Mouse (Mus musculus) cerebellum, adult 9-10 months (tissue): Measurements from ENCODE around the gene Gch1.
A peak's percentile ranks its signal among the peaks of the same experiment; 100 is the strongest.

Source experiments
- DNase-seq: peaks from one replicate; pipeline ENCODE4 v3.0.0; 2022

Gene Gch1

DNA sequence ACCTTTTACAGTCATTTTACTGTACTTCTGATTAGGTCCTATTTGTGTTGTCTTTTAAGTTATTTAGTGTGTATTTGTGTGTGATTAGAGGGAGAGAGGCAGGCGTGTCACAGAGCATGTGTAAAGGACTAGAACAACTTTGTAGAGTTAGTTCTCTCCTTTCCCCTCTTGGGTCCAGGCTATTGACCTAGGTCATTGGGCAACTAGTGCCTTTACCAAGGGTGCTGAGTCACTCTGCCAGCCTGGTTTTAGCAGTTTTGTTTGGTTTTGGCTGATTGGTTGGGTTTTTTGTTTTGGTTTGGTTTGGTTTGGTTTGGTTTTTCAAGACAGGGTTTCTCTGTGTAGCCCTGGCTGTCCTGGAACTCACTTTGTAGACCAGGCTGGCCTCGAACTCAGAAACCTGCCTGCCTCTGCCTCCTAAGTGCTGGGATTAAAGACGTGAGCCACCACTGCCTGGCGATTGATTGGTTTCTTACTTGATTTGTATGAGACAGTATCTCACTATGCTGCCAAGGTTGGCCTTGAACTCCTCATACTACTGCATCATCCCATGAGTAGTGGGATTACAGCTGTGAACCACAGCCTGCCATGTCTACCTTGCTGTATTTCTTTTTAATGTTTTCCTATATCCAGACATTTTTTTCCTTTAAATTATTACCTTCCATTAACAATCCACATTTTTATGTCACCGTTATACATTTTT is 16.2 kb upstream of the Gch1 start:
- no peak for DNase-seq

DNA sequence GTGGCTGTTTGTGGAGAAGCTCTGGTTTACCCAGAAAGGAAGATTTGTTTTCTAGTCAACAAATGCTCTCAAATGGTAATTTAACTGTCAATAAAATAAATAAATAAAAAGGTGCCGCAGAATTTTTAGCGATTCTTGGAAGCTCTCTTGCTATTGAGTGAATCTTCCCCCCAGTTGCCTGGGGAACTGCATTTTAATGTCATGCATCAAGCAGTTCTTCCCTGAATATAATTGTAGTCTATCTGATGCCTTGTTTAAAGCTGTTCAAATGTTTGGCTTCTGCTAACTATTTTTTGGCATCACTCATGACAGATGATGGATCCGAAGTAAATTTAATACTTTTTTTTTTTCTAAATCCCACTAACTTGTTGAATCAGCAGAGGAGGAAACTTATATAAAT is 8.1 kb upstream of the Gch1 start:
- no peak for DNase-seq

DNA sequence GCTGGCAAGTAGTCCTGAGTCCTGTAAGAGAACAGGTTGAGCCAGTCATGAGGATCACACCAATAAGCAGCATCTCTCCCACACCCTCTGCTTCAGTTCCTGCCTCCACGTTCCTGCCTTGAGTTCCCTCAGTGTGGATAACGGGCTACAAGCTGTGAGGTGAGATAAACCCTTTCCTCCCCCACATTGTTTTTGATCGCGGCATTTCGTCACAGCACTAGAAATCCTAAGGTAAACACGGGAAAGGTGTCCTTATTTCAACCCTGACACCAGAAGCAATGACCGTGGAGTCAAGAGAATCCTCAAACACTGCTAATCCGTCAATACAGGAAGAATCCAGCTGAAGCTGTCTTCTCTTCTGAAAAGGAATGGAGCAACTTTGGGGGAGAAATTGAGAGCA is 7.5 kb upstream of the Gch1 start:
- no peak for DNase-seq

DNA sequence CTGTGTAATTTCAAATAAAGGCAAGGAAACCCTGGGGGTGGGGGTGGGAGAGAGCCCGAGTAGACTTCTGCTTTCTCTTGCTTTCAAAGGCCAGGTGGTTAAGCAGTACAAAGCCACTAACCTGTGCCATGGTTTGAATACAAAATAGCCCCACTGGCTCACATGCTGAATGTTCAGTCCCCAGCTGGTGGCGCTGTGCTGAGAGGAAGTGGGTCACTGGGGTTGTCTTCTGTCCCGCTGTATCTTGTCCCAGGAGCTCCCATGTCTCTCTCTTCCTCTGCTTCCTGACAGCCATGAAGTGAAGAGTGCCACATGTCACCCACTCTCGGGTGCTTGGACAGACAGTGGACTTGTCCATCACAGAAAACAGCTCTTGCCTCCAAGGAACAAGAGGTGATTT is 4.9 kb upstream of the Gch1 start:
- no peak for DNase-seq

DNA sequence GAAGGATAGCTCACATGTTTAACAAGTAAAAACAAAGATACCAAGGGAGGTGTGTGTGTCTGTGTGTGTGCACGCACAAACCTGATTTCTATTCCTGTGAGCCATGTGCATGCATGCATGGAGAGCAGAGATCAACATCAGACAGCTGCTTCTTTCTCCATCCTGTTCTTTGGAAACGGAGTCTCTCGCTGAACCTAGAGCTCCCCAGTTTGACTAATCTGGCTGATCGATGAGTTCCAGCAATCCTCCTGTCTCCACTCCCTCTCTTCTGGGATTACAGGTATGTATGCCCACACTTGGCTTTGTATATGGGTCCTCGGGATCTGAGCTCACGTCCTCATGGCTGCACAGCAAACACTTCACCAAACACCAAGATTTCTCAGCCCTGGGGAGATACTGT is 4.3 kb upstream of the Gch1 start:
- DNase-seq: no peak

DNA sequence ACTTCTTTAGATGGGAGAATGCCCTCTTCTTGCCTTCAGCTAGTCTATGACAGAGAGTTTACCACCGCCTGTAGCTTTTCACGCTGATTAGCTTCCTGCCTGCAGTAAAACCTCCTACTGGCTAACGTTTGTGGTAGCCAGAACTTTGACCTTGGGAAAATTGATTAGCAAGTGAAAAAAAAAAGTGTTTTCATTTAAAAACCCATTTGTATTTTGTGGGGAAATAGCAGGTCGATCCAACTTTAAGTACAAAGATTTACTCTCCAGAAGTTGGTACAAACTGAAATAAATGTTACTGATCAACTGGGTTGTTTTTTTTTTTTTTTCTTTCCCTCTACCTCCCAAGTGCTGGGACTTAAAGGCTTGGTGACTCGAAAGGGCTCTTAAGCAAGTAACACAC is 2.6 kb upstream of the Gch1 start:
- no peak for DNase-seq

DNA sequence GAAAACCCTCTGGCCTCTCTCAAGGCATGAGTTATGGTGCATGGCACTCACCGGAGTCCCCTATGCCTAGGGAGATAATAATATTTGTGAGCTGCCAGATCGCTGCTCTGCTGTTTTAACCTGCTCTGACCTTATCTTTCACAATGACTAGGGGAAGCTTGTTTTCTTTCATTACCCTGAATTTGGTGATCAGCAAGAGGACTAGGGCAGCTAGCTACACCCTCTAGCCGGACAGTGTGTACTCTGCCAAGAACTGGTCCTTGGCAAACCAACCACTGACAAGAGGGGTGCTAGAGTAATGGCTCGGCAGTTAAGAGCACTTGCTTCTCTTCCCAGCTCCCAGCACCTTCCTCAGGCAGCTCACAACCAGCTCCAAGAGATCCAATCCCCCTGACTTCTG is 1.4 kb upstream of the Gch1 start:
- no peak for DNase-seq

DNA sequence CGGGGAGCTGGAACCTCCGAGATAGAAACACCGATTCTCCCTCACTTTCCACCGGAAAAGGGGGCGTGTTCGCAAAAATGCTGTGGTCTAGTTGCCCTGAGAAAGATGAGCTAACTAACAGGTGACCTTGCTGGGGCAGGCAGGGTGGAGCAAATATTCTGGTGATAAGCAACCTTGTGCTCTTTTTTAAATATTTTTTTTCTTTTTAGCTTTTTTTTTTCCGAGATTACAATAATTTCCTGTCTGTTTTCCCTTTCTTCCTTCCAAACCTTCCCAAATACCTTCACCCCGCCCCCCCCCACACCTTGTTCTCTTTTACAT is 382 bp upstream of the Gch1 start:
- DNase-seq: no peak

DNA sequence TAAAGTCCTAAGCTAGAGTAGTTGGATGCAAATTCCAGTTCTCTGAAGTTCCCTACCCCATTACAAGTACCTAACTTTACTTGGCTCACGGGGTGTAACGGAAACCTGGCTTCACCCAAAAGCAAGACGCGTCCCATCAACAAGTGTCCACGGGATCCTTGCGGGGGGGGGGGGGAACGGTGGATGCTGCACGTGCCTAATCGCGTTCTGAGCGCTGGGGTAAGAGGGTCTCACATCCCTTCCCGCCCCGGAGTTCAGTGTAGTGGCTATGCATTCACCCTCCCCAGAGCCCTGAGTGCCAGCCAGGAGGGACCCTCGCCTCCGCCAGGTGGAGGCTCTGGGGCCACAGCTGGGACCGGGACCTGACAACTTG is 752 bp downstream of the Gch1 start:
- no peak for DNase-seq

DNA sequence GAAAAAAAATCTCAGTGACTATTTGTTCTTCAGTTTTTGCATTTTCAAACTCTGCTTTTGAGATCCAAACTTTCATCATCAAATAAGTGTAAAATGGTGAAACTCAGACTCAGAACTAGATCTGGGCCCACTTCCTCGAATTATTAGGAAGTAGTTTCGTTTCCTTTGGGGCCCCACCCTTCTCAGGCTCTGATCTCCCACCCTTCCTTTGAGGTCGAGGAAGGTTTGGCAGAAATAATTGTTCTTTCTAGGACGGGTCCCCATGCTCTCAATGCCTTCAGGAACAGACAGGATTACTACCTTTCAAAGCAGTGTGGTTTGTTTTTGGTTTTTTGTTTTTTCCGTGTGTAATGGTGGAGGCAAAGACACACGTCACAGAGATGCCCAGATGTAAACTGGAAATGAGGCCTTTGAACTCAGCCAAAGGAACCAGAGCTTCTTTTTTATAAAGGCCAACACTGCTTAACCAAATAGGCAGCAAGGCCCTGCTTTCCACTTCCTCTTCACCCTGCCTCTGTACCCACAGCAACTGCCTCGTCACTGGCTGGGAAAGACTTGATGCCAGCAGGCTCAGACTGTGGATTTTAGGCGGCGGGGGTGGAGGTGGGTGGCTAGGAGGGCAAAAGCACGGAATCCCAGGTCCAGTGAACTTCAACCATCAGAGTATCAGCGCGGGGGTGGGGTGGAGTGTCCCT is 1.4 kb downstream of the Gch1 start:
- DNase-seq: no peak

DNA sequence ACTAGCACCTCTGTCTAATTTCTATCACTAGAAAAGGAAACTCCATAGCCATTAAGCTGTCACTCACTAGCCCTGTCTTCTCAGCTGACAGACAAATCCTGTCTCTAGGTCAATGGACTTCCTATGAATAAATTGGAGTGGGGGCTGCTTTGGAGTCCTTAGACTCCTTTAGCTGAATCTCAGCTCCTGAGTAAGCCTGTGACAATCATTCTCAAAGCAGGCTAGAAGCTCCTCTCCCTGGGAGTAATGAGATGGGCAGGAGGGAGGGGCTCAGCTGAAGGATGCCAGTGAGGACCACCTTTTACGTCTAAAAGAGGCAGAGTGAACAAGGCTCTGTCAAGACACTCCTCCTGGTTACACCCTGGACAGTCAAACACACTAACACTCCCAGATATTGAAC is 2.0 kb downstream of the Gch1 start:
- DNase-seq: no peak

DNA sequence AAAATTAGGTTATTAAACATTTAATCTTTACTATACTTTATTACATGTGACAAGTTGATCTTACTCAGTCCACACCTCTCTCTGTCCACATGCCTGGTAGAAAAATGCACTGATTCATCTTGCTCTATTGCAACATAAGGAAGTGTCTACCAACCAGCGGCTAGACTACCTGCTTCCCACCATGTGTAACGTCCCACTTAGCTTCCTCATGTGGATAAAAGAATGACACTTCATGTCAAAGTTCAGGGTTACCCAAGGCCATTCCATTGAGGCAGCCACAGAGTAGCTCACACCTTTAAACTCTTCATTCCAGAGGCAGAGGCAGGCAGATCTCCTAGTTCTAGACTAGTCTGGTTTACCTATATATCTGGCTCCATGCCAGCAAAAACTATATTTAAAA is 2.7 kb downstream of the Gch1 start:
- DNase-seq: no peak

DNA sequence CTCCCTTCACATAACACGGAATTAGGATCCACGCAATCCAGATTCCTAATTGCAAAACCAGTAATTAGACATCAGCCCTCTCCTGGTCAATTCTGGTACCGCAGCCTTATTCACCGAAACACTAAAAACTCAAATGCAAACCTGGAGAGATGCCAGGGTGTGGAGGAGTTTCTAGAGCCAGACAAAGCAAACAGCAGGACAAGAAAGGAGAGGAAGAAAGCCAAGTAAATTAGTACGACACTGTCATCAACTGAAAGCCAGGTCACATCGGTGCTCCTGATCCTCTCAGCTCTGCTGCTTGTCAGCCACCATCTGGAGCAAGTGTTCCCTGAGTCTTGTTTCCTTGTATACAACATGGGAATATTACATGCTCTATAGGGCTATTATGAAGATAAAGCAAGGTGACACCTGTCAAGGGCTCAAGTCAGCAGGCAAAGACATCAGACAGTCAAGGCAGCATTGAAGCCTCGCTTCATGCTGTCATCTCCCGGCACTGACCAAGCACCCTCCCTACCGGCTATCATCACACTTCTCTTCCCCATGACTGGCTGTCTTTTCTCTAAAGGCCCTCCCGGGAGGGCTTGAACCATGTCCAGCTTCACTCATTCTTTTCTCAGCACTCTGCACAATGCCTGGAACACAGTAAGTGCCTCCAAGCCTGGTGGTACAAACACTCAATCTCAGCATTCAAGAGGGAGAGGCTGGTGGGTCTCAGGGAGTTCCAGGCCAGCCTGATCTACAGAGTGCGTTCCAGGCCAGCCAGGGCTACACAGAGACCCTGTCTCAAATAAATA is 7.5 kb downstream of the Gch1 start:
- peak; percentile 28 for DNase-seq

DNA sequence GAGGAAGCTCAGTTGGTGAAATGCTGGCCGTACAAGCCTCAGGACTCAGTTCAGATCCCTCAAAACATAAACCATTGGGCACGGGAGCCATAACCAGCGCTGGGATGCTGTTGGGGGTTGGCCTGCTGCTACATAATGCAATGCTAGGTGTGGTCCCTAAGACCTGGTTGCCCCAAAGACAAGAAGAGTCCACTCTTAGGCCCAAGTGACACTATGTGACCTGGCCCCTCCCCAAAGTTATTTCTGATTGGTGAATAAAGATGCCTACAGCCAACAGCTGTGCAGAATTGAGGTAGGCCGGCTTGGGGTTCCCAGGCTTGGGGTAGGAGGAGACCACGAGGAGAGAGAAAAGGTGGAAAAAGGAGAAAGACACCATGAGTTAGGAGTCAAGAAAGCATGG is 10.4 kb downstream of the Gch1 start:
- DNase-seq: no peak

DNA sequence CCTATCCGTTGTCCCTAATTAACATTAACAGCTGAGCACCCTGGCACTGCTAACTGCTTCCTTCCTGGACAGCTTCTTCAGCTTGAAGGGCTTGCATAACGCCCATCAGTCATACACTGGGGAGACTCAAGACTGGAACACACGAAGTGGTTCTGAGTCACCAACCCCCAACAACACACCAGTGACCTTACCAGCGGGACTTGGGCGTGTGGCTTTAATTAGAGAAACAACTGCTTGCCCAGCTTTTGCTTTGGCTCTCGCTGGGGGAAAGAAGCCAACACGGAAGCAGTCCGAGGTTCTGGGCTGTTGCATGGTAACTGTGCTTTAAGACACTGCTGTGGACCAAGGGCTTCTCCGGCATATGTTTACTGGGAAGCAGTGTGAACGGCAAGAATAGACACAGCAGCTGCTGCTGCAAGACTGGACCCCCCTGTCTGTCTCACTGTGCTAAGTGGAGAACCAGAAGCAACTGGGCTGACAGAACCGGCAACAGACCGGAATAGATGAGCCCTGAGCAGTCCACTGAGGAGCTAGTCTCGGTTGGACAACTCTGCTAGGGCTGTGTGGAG is 11.3 kb downstream of the Gch1 start:
- DNase-seq: no peak

DNA sequence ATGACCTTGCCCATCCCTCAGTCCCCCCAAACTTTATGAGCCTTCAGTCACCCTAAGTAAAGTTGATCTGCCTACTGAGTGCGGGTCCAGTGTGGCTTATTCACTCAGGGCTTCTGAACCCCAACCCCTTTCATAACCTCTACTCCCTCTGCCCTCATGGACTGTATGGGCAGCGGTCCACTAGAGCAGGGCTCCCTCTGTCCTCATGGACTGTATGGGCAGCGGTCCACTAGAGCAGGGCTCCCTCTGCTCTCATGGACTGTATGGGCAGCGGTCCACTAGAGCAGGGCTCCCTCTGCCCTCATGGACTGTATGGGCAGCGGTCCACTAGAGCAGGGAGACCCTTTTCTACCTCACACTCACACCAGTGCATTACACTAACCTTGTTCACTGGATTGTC is 13.0 kb downstream of the Gch1 start:
- DNase-seq: no peak

DNA sequence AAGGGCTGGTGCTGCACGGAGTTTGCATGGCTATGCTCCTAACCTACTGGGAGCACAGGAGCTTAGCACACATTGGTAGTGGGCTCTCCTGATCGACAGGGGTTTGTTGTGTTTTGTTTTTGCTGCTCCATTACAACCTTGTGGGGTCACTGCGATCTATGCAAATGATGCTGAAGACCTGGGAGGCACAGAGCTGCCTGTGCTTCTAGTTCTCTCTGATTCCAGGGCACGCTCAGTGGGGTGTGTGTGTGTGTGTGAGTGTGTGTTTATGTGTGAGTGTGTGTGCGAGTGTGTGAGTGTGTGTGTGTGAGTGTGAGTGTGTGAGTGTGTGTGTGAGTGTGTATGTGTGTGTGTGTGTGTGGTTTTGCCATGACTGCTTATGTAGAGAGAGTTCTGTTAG is 14.1 kb downstream of the Gch1 start:
- no peak for DNase-seq

DNA sequence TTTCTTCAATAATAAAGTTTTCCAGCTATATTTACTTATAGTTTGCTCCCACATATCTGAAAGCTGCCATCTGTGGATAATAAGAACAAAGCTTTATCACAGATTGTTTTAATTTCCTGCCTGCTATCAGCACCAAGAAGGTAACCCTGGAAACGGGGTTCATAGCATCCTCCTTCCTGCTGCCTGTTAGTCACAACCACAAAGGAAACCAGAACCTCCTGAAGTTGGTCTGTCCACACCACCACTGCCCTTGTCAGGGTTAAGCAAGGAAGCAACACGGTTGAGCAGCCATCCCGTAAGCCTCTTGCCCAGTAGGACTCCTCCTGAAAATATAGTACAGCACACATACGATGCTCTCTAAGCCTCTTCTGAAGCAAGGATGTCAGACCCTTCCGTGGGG is 17.1 kb downstream of the Gch1 start:
- DNase-seq: no peak

DNA sequence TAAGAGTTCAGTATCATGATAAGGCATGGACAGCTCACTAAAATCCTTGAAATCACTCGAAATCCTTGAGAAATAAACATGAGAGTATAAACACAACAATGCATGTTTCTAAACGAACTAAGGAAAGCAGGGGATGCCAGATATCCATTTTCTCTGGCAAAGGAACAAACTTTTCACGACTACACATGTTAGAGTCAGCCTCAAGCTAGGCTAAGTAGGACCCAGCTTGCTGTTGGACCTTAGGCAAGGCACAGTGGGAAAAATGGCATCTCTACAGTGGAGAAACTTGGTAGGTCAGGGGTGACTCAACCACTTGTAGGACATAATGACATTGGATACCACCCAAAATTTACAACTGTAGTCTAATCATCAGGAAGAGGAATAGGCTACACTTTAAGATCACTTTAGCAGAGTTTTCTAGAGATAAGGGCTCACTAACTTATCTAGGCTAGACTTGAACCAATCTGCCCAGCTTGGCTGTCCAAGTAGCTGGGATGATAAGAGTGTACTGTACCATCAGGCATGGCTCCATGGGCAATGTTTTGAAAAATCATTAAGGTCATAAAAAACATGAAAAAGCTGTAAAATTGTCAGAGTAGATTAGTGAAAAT is 18.6 kb downstream of the Gch1 start:
- DNase-seq: no peak

DNA sequence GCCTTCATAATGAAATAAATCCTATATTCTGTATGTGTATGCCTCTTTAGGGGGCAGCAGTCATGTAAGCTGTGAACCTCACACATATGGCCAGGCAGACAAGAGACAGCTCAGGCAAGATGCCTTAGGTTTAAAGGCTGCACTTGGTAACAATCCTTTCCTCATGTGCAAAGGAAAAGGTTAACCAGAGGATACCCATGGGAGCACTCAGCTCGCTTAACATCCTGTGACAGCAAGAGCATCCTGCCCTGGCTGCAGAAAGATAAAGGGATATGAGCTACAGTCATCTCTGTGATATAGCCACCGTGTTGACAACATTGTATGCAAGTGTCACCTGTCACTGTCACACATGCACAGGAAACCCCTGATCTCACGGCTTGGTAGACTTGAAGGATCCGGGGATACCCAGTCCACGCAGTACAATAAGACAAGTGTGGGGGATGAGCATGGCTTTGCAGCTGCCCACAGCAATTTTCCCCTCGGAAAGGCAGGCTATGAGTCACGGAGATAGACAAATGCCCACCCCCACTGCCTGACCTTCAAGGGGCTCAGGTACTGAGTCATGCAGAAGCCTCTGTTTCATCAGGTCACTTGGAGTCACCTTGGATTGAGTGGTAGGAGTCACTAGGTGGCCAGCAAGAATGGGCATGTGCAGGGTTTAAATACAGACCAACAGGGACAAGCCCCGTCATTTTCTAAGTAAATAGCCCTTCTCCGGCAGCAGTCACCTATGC is 19.4 kb downstream of the Gch1 start:
- DNase-seq: no peak

DNA sequence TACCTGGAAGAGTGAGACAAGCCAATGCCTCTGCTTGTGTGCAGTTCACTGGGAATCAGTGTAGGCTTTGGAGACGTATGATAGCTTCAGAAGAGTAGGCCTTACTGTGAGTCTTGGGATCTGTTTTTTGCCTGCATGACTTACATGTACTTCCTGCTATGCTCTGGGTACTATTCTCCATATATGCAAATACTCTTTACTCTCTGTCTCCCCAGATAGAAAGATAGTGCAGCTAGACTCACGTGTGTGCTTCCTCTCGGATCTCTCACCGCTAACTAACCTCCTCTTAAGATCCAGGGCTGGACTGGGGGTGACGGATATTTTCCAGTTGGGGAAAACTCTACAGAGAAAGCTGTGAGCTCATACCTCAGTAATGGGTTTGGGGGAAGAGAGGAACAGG is 23.5 kb downstream of the Gch1 start:
- no peak for DNase-seq

DNA sequence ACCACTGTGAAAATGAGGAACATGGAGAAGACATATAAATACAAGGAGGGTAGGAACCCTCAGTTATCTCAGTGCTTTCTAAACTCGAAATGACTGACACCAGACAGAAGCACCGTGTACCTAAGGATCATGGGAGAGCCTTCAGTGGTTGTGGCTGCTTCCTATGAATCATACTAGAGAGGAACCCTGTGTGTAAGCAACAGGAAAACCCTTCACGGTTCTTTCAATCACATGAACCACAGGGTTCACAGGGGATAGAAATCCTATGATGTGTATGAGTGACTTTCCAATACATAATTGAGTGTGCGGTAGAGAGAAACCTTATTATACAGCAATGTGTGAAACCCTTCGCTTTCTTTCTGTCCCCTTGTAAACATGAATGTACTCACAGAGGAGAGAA is 24.1 kb downstream of the Gch1 start:
- no peak for DNase-seq

DNA sequence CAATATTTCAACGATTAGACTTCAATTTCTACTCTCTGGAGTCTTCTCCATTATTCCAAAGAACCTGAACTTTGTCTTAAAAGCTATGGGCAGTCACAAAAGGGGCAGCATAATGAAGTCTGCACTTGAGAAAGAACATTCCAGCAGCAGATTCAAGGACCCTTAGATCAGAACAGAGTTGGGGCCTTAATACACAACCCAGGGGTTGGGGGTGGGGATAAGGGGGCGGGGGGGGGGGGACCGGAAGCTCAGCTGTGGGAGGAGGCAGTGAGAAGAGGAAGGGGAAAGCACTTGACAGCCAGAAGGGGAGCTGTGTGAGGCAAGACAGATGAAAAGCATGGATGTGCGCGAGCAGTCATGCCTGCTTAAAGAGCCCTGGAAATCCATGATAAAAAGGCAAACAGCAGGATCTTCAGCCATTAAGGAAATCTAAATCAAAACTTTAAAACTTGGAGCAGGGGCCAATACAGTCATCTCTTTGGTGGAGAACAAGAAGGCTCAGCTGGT is 27.2 kb downstream of the Gch1 start:
- no peak for DNase-seq
